Mouse (Mus musculus): ENCODE results near the gene Cdc37l1.
"Not testable (repeated sequence)": the region's sequence is repeated elsewhere in the genome, so short reads cannot be mapped to it uniquely, and the experiment has no call there.

Gene Cdc37l1

GRCm38 (mm10) chr19:28990194-28990589 is at the start of gene Cdc37l1:
Gene Cdc37l1 (plus strand): TSS chr19:28990352.
- peak; percentile 97 for DNase-seq (ENCODE audit: inconsistent ontology term)

- DNase-seq (ENCODE audit: inconsistent ontology term) = no peak
These were observed 48.9 kb upstream of the Cdc37l1 start for GRCm38 (mm10) chr19:28941271-28941670.

GRCm38 (mm10) chr19:28946782-28947181 is 43.4 kb upstream of the Cdc37l1 start:
- DNase-seq (ENCODE audit: inconsistent ontology term) = no peak

- DNase-seq (ENCODE audit: inconsistent ontology term) = no peak
These were observed 42.8 kb upstream of the Cdc37l1 start for GRCm38 (mm10) chr19:28947311-28947710.

- DNase-seq (ENCODE audit: inconsistent ontology term) = no peak
These were observed 38.9 kb upstream of the Cdc37l1 start for GRCm38 (mm10) chr19:28951251-28951650.

- DNase-seq (ENCODE audit: inconsistent ontology term) = no peak
These were observed 27.0 kb upstream of the Cdc37l1 start for GRCm38 (mm10) chr19:28963113-28963512.

GRCm38 (mm10) chr19:28963513-28963841 is 26.7 kb upstream of the Cdc37l1 start:
- DNase-seq (ENCODE audit: inconsistent ontology term) = no peak

GRCm38 (mm10) chr19:28963842-28964551 is 26.2 kb upstream of the Cdc37l1 start, which contains the start of gene Plpp6:
Gene Plpp6 (plus strand): TSS chr19:28963953.
- peak; percentile 73 for DNase-seq (ENCODE audit: inconsistent ontology term)

- DNase-seq (ENCODE audit: inconsistent ontology term) = no peak
These were observed 25.6 kb upstream of the Cdc37l1 start for GRCm38 (mm10) chr19:28964552-28964903.

- DNase-seq (ENCODE audit: inconsistent ontology term) = no peak
These were observed 22.5 kb upstream of the Cdc37l1 start, which contains the start of gene 4430402I18Rik for GRCm38 (mm10) chr19:28967652-28968051. Gene 4430402I18Rik (minus strand): TSS chr19:28967800.

GRCm38 (mm10) chr19:28968178-28968577 is 22.0 kb upstream of the Cdc37l1 start:
- DNase-seq (ENCODE audit: inconsistent ontology term) = no peak

GRCm38 (mm10) chr19:28969231-28969630 is 20.9 kb upstream of the Cdc37l1 start:
- DNase-seq (ENCODE audit: inconsistent ontology term) = no peak

GRCm38 (mm10) chr19:28970251-28970650 is 19.9 kb upstream of the Cdc37l1 start:
- DNase-seq (ENCODE audit: inconsistent ontology term) = no peak

- peak; percentile 74 for DNase-seq (ENCODE audit: inconsistent ontology term)
These were observed 15.1 kb upstream of the Cdc37l1 start for GRCm38 (mm10) chr19:28974862-28975611.

- DNase-seq (ENCODE audit: inconsistent ontology term) = no peak
These were observed 7.5 kb upstream of the Cdc37l1 start for GRCm38 (mm10) chr19:28982617-28983016.

- no peak for DNase-seq (ENCODE audit: inconsistent ontology term)
These were observed 637 bp upstream of the Cdc37l1 start for GRCm38 (mm10) chr19:28989515-28989914.

GRCm38 (mm10) chr19:28990590-28991221 is 554 bp downstream of the Cdc37l1 start:
- DNase-seq (ENCODE audit: inconsistent ontology term) = peak; percentile 46

GRCm38 (mm10) chr19:28991391-28991790 is 1.2 kb downstream of the Cdc37l1 start:
- DNase-seq (ENCODE audit: inconsistent ontology term) = no peak

GRCm38 (mm10) chr19:28994870-28995269 is 4.7 kb downstream of the Cdc37l1 start:
- DNase-seq (ENCODE audit: inconsistent ontology term) = peak; percentile 88

GRCm38 (mm10) chr19:28995366-28995765 is 5.2 kb downstream of the Cdc37l1 start:
- DNase-seq (ENCODE audit: inconsistent ontology term) = no peak

GRCm38 (mm10) chr19:28997976-28998630 is 8.0 kb downstream of the Cdc37l1 start:
- no peak for DNase-seq (ENCODE audit: inconsistent ontology term)

GRCm38 (mm10) chr19:29000321-29000720 is 10.2 kb downstream of the Cdc37l1 start:
- DNase-seq (ENCODE audit: inconsistent ontology term) = not testable (repeated sequence)

All from Muller cell, postnatal 12 days (primary cell).